Mouse (Mus musculus): ENCODE data around the gene Celsr3. TPM values are rescaled to one million over a fixed set of nuclear protein-coding genes. Genes with fewer than 3 reads are reported as not detected.

The Celsr3 gene
- polyA plus RNA-seq (2015; fragmentation: Nextera tagmentation; extraction: Ambion mirVana), result 12.1 and 12.2 TPM in 2 replicates

DNA sequence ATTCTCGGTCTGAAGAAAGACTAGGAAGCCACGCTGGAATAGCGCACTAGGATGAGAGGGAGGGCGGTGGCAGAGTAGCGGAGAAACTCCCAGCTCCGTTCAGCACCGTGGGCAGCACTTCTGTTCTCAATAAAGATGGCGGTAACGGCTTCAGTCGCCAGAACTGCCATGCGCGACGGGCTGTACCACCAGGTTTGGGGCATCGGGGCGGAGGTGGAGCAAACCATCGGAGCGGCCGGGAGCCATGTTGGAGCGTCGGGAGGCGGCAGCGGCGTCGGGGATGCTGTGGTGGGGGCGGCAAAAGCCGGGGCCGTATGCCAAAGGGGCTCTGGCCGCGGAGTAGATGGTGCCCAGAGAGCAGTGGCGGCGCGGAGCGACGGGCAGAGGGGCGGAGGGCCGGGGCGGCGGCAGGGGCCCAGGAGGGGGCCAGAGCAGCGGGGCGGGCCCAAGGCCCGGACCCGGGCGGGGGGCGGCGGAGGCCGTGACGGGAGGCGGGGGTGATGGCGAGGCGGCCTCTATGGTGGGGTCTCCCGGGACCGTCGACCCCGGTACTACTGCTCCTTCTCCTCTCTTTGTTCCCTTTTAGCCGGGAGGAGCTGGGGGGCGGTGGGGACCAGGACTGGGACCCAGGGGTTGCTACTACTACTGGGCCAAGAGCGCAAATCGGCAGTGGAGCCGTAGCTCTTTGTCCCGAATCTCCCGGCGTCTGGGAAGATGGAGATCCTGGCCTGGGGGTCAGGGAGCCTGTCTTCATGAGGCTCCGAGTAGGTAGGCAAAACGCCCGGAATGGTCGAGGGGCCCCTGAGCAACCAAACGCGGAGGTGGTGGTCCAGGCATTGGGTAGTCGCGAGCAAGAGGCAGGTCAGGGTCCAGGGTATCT, at the start of gene Celsr3:
Gene Celsr3, plus strand, starts transcription at position 501 of the 880 bp plus-strand sequence.
- WGBS, result 2% methylated on average over 65 of the region's 70 CpGs
- Histone ChIP-seq H3K4me3 (peak within 1 kb of the TSS; percentile 74), H3K36me3 (peaks cover 32% of the 10 kb centered on the region), H3K4me2 (peak within 1 kb of the TSS; percentile 97), H3K27me3 (peaks cover 59% of the 10 kb centered on the region), H3K9ac (peak within 1 kb of the TSS; percentile 91), H3K9me3 (no peaks in the 10 kb centered on the region), H3K4me1 (replicated peaks) (peaks cover 65% of the 10 kb centered on the region), H3K27ac (replicated peaks) (peak within 1 kb of the TSS; percentile 87)
- ATAC-seq (ENCODE audit: low read depth), result peak; percentile 72

DNA sequence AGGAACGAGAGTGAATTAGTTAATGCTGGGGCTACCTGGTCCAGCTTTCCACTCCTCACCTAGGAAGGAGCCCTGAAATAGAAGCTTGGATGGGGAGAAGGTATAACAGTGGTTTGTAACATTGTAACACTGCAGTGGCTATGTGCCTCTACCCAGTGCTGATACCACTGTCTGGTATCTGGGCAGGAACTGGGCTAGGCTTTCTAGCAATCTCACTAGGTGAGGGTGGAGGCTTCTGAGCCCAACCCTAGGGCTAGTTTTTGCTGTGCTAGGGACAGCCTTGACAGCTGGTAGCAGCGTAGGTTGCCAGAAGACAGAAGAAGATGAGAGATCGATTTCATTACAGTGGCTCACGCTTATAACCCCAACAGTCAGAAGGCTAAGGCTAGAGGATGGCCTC, 49.5 kb upstream of the Celsr3 start:
- ATAC-seq (ENCODE audit: low read depth), result no peak
- Histone ChIP-seq H3K4me3 (no peak overlapping the region), H3K27me3 (no peaks in the 10 kb centered on the region), H3K4me2 (no peak overlapping the region), H3K27ac (replicated peaks) (no peak overlapping the region), H3K36me3 (no peaks in the 10 kb centered on the region), H3K4me1 (replicated peaks) (no peaks in the 10 kb centered on the region), H3K9me3 (no peaks in the 10 kb centered on the region), H3K9ac (no peak overlapping the region)
- 93% methylated on average over 4 of the region's 4 CpGs for WGBS

DNA sequence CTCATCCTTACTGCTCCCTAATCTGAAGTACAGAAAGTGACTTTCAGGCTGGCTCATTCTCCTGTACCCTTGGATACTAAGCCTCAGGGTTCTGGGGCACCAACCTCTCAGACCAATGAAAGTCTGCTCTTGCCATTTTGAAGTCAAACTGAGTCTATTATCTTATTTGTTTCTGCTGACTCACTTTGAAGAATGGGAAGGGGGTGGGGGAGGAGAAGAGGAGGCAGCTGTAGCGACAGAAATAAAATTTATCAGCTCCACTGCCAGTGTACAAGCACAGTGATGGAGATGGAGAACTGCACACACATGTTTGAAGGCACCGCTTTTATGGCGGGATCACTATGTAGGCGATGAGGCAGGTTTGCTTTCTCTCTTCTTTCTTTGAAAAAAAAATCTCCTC, 48.8 kb upstream of the Celsr3 start:
- Histone ChIP-seq H3K36me3 (no peaks in the 10 kb centered on the region), H3K9me3 (no peaks in the 10 kb centered on the region), H3K27me3 (no peaks in the 10 kb centered on the region), H3K4me2 (no peak overlapping the region), H3K27ac (replicated peaks) (no peak overlapping the region), H3K9ac (no peak overlapping the region), H3K4me3 (no peak overlapping the region), H3K4me1 (replicated peaks) (peaks cover 6% of the 10 kb centered on the region; the same call in 1 of the 2 replicates)
- no peak for ATAC-seq (ENCODE audit: low read depth)
- WGBS, result 81% methylated on average over 4 of the region's 4 CpGs

- Histone ChIP-seq H3K27ac (replicated peaks) (no peak overlapping the region), H3K27me3 (no peaks in the 10 kb centered on the region), H3K9ac (no peak overlapping the region), H3K4me3 (no peak overlapping the region), H3K4me1 (replicated peaks) (peaks cover 26% of the 10 kb centered on the region), H3K36me3 (0 out of 2 replicates have a peak, but pooled peaks cover under 1% of the 10 kb centered on the region), H3K4me2 (no peak overlapping the region), H3K9me3 (no peaks in the 10 kb centered on the region)
- no peak for ATAC-seq (ENCODE audit: low read depth)
- WGBS, result 65% methylated on average over 5 of the region's 5 CpGs
These were observed 45.2 kb upstream of the Celsr3 start for GRCm38 (mm10) chr9:108780959-108781358.

DNA sequence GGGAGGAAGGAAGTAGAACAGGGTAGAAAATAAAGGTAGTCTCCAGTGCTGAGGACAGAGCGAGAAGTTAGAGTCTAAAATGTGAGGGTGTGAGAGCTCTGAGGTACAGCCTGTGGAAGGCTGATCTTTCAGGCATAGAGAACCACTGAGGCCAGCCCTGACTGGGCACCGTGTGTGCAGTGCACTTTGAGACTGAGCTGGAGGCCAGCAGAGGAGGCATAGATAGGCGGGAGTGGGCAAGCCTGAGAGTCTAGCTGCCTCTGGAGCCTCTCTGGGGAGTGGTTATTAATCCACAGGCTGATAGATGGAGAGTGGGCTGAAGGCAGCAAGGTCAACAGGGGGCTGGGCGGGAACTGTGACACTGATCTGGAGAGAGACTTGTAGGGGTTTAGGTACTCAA, 44.2 kb upstream of the Celsr3 start:
- Histone ChIP-seq H3K27me3 (no peaks in the 10 kb centered on the region), H3K4me3 (no peak overlapping the region), H3K27ac (replicated peaks) (no peak overlapping the region), H3K9me3 (no peaks in the 10 kb centered on the region), H3K4me2 (no peak overlapping the region), H3K36me3 (peaks cover 7% of the 10 kb centered on the region), H3K4me1 (replicated peaks) (peaks cover 36% of the 10 kb centered on the region), H3K9ac (no peak overlapping the region)
- 59% methylated on average over 4 of the region's 4 CpGs for WGBS
- ATAC-seq (ENCODE audit: low read depth), result no peak

DNA sequence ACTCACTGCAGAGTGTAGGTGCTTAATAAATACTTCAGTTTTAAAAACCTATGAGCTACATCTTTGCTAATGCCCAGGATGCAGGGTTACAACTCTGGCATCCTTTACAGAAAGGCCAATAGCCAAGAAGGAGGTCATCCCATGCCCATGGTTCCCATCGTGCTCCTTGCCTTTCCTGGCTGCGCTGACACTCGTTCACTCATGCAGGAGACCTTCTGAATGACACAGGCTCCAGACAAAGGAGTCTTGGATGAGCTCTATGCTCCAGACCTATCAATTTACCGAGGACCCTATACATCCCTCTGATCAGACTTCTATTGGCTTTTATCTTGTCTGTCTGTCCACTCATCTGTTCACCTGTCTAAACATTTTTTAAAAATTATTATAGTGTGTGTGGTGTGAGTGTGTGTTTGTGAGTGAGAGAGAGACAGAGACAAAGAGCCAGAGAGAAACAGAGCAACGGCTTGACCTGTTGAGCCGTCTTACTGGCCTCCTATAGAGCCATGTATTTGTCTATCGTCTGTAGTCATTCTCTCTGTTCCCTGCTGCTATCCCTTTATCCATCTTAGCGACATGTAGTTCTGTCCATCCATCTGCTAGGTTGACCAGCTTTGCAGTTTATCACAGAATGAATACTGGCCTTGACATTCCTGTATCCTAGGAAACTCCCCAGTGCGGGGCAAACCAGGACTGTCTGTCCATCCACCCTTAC, 43.1 kb upstream of the Celsr3 start:
- Histone ChIP-seq H3K36me3 (peaks cover 9% of the 10 kb centered on the region), H3K9me3 (no peaks in the 10 kb centered on the region), H3K27me3 (no peaks in the 10 kb centered on the region), H3K4me1 (replicated peaks) (peaks cover 47% of the 10 kb centered on the region), H3K9ac (peak overlapping the region; percentile 73), H3K4me2 (peak overlapping the region; percentile 80), H3K4me3 (peak overlapping the region; percentile 86), H3K27ac (replicated peaks) (peak overlapping the region; percentile 99)
- peak; percentile 69 for ATAC-seq (ENCODE audit: low read depth)
- 10% methylated on average over 9 of the region's 9 CpGs for WGBS

GRCm38 (mm10) chr9:108783548-108784463, 42.3 kb upstream of the Celsr3 start, which contains the start of gene Ip6k2:
Gene Ip6k2, plus strand, starts transcription at chr9:108783796.
- peak within 1 kb of the TSS; percentile 80 for H3K4me2 ChIP-seq
- H3K9me3 ChIP-seq, result no peaks in the 10 kb centered on the region
- peaks cover 9% of the 10 kb centered on the region for H3K36me3 ChIP-seq
- no peaks in the 10 kb centered on the region for H3K27me3 ChIP-seq
- peak within 1 kb of the TSS; percentile 99 for H3K27ac ChIP-seq (replicated peaks)
- peak within 1 kb of the TSS; percentile 86 for H3K4me3 ChIP-seq
- peaks cover 55% of the 10 kb centered on the region for H3K4me1 ChIP-seq (replicated peaks)
- under 1% methylated on average over 55 of the region's 56 CpGs for WGBS
- ATAC-seq (ENCODE audit: low read depth), result peak; percentile 97
- H3K9ac ChIP-seq, result peak within 1 kb of the TSS; percentile 100

- ATAC-seq (ENCODE audit: low read depth), result no peak
- H3K4me2 ChIP-seq, result peak overlapping the region; percentile 80
- peak overlapping the region; percentile 100 for H3K9ac ChIP-seq
- peak overlapping the region; percentile 86 for H3K4me3 ChIP-seq
- peak overlapping the region; percentile 99 for H3K27ac ChIP-seq (replicated peaks)
- peaks cover 9% of the 10 kb centered on the region for H3K36me3 ChIP-seq
- no peaks in the 10 kb centered on the region for H3K9me3 ChIP-seq
- no peaks in the 10 kb centered on the region for H3K27me3 ChIP-seq
- peaks cover 71% of the 10 kb centered on the region for H3K4me1 ChIP-seq (replicated peaks)
These were observed 40.7 kb upstream of the Celsr3 start for GRCm38 (mm10) chr9:108785416-108785815.

- peaks cover 9% of the 10 kb centered on the region for H3K36me3 ChIP-seq
- H3K4me3 ChIP-seq, result peak overlapping the region; percentile 86
- H3K9ac ChIP-seq, result 0 out of 2 replicates have a peak overlapping the region, but pooled peaks have one; percentile 2
- peaks cover 82% of the 10 kb centered on the region for H3K4me1 ChIP-seq (replicated peaks)
- H3K4me2 ChIP-seq, result peak overlapping the region; percentile 80
- H3K9me3 ChIP-seq, result no peaks in the 10 kb centered on the region
- no peaks in the 10 kb centered on the region for H3K27me3 ChIP-seq
- no peak overlapping the region for H3K27ac ChIP-seq (replicated peaks)
- WGBS, result 83% methylated on average over 1 of the region's 1 CpGs
- ATAC-seq (ENCODE audit: low read depth), result no peak
These were observed 39.6 kb upstream of the Celsr3 start for GRCm38 (mm10) chr9:108786494-108786893.

DNA sequence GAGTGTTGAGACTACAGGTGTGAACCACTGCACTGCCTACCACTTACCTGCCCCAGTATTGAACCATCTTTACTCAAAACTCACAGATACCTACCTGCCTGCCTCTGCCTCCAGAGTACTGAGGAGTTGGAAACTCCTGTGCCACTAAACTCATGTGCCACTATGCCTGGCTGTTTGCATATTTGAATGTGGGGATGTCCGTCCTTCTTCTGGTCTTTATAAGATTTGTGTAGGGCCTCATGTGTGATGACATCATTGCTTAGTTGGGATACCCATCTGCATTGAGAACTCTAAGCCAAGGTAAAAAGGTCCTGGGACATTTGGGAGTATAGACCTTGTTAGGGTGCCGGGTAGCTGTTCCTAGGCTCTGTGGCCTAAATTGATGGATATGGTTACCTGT, 39.0 kb upstream of the Celsr3 start:
- Histone ChIP-seq H3K27ac (replicated peaks) (no peak overlapping the region), H3K27me3 (no peaks in the 10 kb centered on the region), H3K4me2 (peak overlapping the region; percentile 80), H3K9me3 (no peaks in the 10 kb centered on the region), H3K4me3 (peak overlapping the region; percentile 19), H3K4me1 (replicated peaks) (peaks cover 84% of the 10 kb centered on the region), H3K9ac (no peak overlapping the region), H3K36me3 (peaks cover 9% of the 10 kb centered on the region)
- 90% methylated on average over 2 of the region's 2 CpGs for WGBS
- no peak for ATAC-seq (ENCODE audit: low read depth)

DNA sequence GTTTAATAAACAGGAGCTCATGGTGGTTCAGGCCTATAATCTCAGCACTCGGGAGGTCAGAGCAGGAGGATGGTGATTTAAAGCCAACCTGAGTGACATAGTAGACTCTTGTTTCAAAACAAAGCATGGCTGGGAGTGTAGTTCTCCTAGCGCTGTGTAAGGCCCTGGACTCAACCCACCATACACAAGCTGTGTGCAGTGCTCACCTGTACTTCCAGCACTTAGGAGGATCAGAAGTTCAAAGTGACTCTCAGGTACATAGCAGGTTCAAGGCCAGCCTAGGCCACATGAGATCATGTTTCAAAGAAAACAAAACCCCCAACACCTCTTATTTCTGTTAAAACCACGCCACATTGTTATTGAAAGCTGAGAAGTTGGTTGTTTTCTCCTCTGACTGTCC, 37.4 kb upstream of the Celsr3 start:
- no peak overlapping the region for H3K4me3 ChIP-seq
- ATAC-seq (ENCODE audit: low read depth), result no peak
- H3K9ac ChIP-seq, result no peak overlapping the region; the same call in 1 of the 2 replicates
- no peak overlapping the region for H3K27ac ChIP-seq (replicated peaks)
- H3K9me3 ChIP-seq, result no peaks in the 10 kb centered on the region
- no peaks in the 10 kb centered on the region for H3K27me3 ChIP-seq
- H3K4me2 ChIP-seq, result peak overlapping the region; percentile 80
- H3K4me1 ChIP-seq (replicated peaks), result peaks cover 89% of the 10 kb centered on the region
- peaks cover 9% of the 10 kb centered on the region for H3K36me3 ChIP-seq
- 71% methylated on average over 3 of the region's 3 CpGs for WGBS
